Mouse (Mus musculus) adrenal gland, postnatal 14 days (tissue): ENCODE data around the gene Tex12. TPM values are rescaled to one million over a fixed set of nuclear protein-coding genes. Genes with fewer than 3 reads are reported as not detected.

ENCODE experiments used
- DNase-seq: peaks from one replicate; pipeline ENCODE4 v3.0.0; 2021; ENCODE audit warnings: mixed read lengths
- long read RNA-seq, 2 experiments: library from polyadenylated mRNA; stranded (forward); transcript quantifications; one replicate each; pipeline ENCODE4 v2.0.0; 2021
- total RNA-seq: library from RNA; stranded (reverse); gene quantifications from 2 replicates; pipeline ENCODE4 v1.2.3, GENCODE M21; 2021

Tex12 gene
- total RNA-seq, result not detected in 2 replicates
- long read RNA-seq, experiment 1, result 0 reads
- long read RNA-seq, experiment 2, result 0 reads

GRCm38 (mm10) chr9:50561145-50561917 is at the start of gene Tex12:
TSS of gene Tex12 (minus strand) at chr9:50561325.
- DNase-seq, result no peak

DNA sequence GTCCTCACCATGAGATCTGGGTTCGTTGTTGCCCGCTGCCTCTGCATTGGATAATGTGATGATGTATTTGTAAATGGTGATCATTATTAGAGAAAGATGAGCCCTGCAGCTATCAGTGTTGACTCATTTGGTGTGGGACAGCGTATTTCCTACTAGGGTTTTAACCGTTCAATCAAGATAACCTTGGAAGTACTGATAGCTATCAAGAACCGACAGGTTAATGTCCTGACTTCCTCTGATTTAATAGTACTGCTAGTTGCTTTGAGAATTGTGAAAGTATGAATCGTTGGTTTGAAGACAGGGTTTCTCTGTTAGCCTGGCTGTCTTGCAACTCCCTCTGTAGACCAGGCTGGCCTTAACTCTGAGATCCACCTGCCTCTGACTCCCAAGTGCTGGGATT is 43.2 kb upstream of the Tex12 start:
- no peak for DNase-seq

DNA sequence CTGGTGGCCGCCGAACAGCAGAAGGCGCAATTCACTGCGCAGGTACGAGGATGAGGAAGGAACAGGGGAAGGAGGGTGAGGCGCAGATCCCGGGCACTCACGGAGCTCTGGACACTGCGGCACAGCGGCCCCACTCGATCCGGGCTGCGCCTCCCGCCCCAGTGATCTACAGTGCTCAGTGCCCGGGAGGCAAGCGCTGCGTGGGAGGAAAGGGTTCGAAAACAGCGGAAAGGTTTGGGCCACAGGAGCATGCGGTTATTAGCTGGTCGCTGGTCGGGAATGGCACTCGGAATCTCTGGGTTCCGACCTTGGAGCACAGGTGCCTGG is 42.8 kb upstream of the Tex12 start:
- no peak for DNase-seq

GRCm38 (mm10) chr9:50603189-50603997 is 42.3 kb upstream of the Tex12 start, which contains the start of the genes Sdhd and Timm8b:
TSS of gene Sdhd (minus strand) at chr9:50603812.
TSS of gene Timm8b (plus strand) at chr9:50603910.
- peak; percentile 96 for DNase-seq

- no peak for DNase-seq
These were observed 41.1 kb upstream of the Tex12 start for GRCm38 (mm10) chr9:50602055-50602845.

- no peak for DNase-seq
These were observed 40.4 kb upstream of the Tex12 start for GRCm38 (mm10) chr9:50601536-50601935.

- no peak for DNase-seq
These were observed 35.8 kb upstream of the Tex12 start for GRCm38 (mm10) chr9:50596973-50597372.

DNA sequence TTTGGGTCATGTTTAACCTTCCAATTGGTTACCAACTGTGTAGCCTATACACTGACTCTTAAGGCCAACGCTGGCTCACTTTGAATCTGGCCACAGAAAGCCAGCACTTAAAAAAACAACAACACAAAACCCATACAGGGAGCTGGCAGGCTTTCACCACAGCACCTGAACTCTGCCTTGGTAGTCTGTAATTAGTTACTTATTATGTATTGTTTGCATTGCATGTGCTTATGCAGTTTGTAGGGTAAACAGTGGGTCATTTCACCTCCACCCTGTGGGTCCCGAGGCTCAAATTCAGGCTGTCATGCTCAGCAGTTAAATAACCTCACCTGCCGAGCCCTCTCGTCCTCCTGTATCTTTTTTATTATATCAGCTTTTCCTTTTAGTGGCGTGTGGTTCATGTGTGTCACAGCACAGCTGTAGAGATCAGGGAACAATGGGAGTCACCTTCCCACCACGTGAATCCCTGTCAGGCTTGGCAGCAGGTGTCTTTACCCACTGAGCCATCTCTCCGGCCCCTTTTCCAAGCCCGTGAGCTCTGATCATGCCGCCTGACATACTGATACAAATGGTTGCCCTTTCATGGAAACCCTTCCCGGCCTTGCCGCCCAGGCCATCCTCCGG is 33.8 kb upstream of the Tex12 start:
- no peak for DNase-seq

GRCm38 (mm10) chr9:50593544-50593943 is 32.4 kb upstream of the Tex12 start:
- peak; percentile 63 for DNase-seq

GRCm38 (mm10) chr9:50592955-50593354 is 31.8 kb upstream of the Tex12 start:
- no peak for DNase-seq

DNA sequence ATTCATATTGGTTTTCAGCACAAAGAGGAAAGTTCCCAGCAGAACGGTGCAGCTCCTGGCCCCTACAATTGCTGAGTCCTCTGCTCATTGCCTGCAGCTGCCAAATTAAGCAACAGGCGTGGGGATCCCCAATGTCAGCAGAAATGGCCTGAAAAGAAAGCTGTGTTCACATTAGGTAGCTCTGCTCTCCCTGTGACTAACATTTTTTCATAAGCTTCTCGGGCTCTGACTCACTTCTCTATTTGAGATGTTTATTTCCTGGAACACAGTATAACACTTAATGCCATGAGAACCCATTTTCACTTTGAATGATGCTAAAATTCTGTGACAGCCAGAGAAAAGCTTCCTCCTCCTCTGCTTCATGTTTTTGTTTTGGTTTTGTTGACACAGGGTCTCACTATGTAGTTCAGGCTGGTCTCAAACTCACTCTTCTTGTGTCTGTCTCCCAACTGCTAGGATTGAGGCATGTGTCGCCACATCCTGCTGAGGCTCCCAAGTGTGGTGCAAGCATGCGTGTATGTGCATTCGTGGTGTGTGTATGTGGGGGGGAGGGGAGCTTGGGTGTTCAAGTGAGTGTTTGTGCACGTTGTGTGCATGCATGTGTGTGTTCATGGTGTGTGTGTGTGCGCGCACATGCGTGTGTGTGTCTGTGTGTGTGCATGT is 29.9 kb upstream of the Tex12 start:
- DNase-seq, result peak; percentile 50

GRCm38 (mm10) chr9:50586955-50587354 is 25.8 kb upstream of the Tex12 start:
- DNase-seq, result no peak

DNA sequence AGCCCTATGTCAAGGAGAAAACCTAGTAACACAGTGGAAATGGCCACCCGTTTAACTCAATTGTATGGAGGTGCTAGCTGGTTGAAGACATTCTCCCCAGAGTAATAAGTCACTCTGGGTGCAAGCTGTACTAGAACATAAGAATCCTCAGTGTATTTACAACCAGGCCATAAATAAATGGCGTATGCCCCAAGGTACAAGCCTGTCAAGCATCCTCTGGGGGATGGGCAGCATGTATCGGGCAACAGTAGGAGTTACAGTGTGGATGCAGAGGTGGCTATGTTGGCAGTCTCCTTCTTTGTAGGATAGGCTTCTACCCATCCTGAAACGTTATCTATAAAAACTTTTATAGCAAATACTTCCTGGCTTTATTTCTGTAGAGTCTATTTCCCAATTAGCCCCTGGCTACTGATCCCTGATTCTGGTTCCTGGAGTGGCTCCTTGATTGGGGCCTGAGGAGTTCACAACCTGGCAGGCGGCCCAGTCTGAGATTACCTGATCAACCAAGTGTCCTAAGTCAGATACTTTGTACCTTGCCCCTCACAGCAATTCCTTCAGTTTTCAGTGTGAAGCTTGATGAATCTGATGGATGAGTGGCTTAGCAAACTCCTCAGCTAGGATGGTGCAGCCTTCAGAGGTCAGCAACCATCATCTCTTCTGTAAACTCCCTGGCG is 24.2 kb upstream of the Tex12 start:
- DNase-seq, result no peak

DNA sequence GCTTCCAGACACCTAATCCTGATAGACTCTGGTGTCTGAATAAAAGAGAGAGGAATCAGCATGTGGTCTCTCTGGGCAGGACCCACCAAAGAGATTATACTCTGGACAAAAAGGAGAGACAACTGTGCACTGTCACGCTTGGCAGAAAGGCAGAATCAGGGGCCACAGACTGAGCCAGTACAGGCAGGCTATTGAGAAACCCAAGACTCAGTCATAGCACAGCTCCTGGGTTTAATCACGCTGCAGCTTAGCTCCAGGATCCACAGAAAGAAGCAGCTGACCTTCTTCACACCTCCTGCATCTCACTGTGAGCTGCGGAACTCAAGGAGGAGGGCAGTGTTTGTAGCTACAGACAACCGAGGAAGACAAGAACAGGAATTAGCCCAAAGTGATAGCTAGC is 19.2 kb upstream of the Tex12 start:
- no peak for DNase-seq

DNA sequence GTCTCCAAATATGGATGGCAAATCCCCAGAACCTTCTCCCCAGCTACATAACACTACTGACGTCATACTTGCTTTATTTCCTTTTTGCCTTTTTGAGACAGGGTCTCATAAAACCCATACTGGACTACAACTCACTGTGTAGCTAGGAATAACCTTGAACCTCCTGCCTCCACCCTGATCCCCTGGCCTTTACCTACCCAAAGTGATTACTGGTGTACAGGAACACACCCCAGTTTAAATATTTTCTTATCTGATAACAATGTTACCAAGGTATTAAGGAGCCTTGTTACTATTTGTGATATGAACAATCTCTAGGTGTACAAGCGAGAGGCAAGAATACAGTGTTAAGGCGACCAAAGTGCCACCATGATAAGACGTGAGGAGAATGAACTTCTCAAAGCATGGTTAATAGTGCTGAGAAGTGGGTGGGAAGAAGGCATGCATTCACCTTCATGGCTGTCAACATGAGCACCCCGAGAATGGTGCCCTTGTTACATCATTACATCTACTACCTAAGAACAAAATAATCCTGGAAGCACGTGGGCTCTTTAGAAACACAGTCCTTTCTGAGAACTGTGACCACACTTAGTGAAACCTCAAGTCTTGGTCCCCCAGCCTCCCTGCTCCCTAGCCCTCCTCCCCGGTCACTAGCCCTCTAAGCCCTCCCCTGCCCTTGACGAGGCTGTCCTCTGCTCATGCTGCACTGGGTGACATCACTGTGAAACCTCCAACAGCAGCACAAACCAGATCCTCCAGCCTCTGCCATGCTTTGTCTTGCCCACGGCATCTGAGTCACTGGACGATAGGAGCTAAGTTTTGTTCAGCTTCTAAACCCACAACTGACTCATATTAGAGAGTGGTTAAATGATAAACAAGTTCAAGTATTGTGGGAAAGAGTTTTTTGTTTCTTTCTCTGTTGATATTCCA is 8.7 kb upstream of the Tex12 start:
- DNase-seq, result no peak

DNA sequence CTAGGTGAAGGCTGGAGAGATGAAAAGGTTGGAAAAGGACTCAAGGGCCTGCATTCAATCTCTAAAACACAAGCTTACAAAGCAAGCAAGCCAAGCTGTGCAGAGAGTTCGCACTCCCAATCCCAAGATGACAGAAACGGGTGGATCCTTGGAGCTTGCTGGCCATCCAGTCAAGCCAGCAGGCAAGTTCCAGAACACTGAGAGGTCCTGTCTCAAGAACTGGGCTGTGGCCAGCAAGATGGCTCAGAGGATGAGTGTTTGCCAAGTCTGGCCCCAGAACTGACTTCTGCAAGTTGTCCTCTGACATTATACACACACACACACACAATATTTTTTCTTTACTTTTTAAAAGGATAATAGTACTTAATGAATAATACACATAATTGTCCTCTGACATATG is 6.8 kb upstream of the Tex12 start:
- no peak for DNase-seq

DNA sequence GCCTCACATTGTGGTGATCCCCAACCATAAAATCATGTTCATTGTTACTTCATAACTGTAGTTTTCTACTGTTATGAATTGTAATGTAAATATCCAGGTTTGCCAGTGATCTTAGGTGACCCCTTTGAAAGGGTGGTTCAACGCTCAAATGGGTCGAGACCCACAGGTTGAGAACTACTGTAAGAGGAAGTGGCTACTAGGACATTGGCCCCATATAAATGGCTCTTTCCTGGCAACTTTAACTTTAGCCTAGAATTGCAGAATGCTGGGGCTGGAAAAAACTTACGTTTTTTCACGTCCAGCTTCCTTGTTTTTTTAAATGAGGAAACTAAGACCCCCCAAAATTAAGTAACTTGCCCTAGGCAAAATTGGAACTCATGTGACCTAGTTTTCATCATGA is 6.2 kb upstream of the Tex12 start:
- DNase-seq, result no peak

- no peak for DNase-seq
These were observed 4.8 kb upstream of the Tex12 start for GRCm38 (mm10) chr9:50565940-50566339.

GRCm38 (mm10) chr9:50565173-50565572 is 4.0 kb upstream of the Tex12 start:
- DNase-seq, result peak; percentile 10

GRCm38 (mm10) chr9:50561918-50562360 is 814 bp upstream of the Tex12 start:
- no peak for DNase-seq
